ENCODE assay signal across 9 mouse cellular contexts in the genomic region with DNA sequence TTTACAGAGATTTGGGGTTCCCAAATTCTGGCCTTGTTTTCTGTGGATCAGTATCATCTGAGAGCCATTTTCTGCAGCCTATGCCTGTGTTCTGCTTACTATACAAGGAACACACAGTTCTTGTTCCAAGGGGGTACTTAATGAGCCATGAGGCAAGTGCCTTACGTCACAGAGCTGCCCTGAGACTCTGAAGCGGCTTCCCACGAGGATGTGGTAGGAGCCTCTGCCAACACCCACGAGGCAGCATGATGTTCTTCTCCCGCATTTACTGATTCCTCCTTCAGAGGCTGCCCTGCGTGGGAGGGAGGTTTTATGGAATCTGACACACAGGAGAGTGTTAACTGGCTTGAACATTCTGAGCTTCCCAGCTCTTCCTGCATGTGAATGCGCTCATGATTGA.
DNase-seq lines count a peak whose midpoint lies in the region; ATAC-seq lines count a peak whose summit lies in the region.
"Had no signal": no experiment of that assay in that cellular context is flagged by ENCODE, and none has a peak within 500 bp of the region (broad histone marks: within the 10 kb centered on the region; RNA-seq: fewer than 3 reads in every experiment).

No protein-coding gene starts in this region.

- no peaks in the 10 kb centered on the region for H3K36me3 ChIP-seq in neural tube, embryonic 15.5 days
- H3K36me3 ChIP-seq in liver, embryonic 12.5 days, result no peaks in the 10 kb centered on the region
- H3K36me3 ChIP-seq: heart, embryonic 13.5 days; liver, embryonic 13.5 days had no signal

- no peak overlapping the region for H3K27ac ChIP-seq in neural tube, embryonic 15.5 days (replicated peaks)
- H3K27ac ChIP-seq in liver, embryonic 12.5 days, result no peak overlapping the region
- H3K27ac ChIP-seq: heart, embryonic 13.5 days; liver, embryonic 13.5 days had no signal

- no peak overlapping the region for H3K4me3 ChIP-seq in neural tube, embryonic 15.5 days (replicated peaks)
- no peak overlapping the region for H3K4me3 ChIP-seq in liver, embryonic 12.5 days
- H3K4me3 ChIP-seq: heart, embryonic 13.5 days; liver, embryonic 13.5 days had no signal

- ATAC-seq in neural tube, embryonic 15.5 days (ENCODE audit: low FRiP score), result peak; percentile 55; the same call in 1 of the 2 replicates
- no peak for ATAC-seq in liver, embryonic 12.5 days

- DNase-seq in layer of hippocampus, adult 11-12 months (ENCODE audit: low spot score), result peak; percentile 22
- no peak for DNase-seq in layer of hippocampus, postnatal 25 days (ENCODE audit: extremely low spot score in 1 of 2, low spot score in 1 of 2)
- DNase-seq in cerebellum, adult 9-10 months, result peak; percentile 66
- DNase-seq in heart, postnatal 4 days, result peak; percentile 25
- DNase-seq in urinary bladder, adult 18-20 months (ENCODE audit: low spot score in 2 of 2), result no peak
- DNase-seq: liver, embryonic 13.5 days had no signal

- 43% methylated on average over 7 of the region's 7 CpGs for WGBS in neural tube, embryonic 15.5 days
- 63% methylated on average over 7 of the region's 7 CpGs for WGBS in liver, embryonic 12.5 days (ENCODE audit: insufficient replicate concordance)

- H3K9ac ChIP-seq in neural tube, embryonic 15.5 days (replicated peaks), result no peak overlapping the region
- H3K9ac ChIP-seq in liver, embryonic 12.5 days, result no peak overlapping the region
- H3K9ac ChIP-seq: heart, embryonic 13.5 days; liver, embryonic 13.5 days had no signal

- no peaks in the 10 kb centered on the region for H3K4me1 ChIP-seq in neural tube, embryonic 15.5 days
- 0 out of 2 replicates have a peak, but pooled peaks cover 5% of the 10 kb centered on the region for H3K4me1 ChIP-seq in liver, embryonic 12.5 days
- H3K4me1 ChIP-seq: liver, embryonic 13.5 days had no signal

- H3K27me3 ChIP-seq in neural tube, embryonic 15.5 days (replicated peaks), result no peaks in the 10 kb centered on the region
- H3K27me3 ChIP-seq in liver, embryonic 12.5 days (replicated peaks), result no peaks in the 10 kb centered on the region
- H3K27me3 ChIP-seq: heart, embryonic 13.5 days; liver, embryonic 13.5 days had no signal

- no peaks in the 10 kb centered on the region for H3K9me3 ChIP-seq in neural tube, embryonic 15.5 days (replicated peaks)
- H3K9me3 ChIP-seq in liver, embryonic 12.5 days (replicated peaks), result no peaks in the 10 kb centered on the region
- H3K9me3 ChIP-seq: heart, embryonic 13.5 days; liver, embryonic 13.5 days had no signal

- no peak overlapping the region for H3K4me2 ChIP-seq in neural tube, embryonic 15.5 days
- no peak overlapping the region for H3K4me2 ChIP-seq in liver, embryonic 12.5 days
- H3K4me2 ChIP-seq: heart, embryonic 13.5 days; liver, embryonic 13.5 days had no signal

Comparison
In these comparisons a context has a peak if more than half of its experiments do, and no peak if none do; other contexts are left out.
1. DNase-seq: peak in layer of hippocampus, adult 11-12 months (single experiment), cerebellum, adult 9-10 months (single experiment) and heart, postnatal 4 days (single experiment); none in layer of hippocampus, postnatal 25 days (0 of 2) and urinary bladder, adult 18-20 months (0 of 2).